Mouse (Mus musculus) forebrain, postnatal 0 days (tissue): Measurements from ENCODE around the gene Rnf24. TPM values are rescaled to one million over a fixed set of nuclear protein-coding genes. Genes with fewer than 3 reads are reported as not detected.

Experiments
- ATAC-seq: fragments of 200-750 bp; cut with Nextera tagmentation; 2 replicates; pipeline ENCODE4 v1.8.0; 2017; ENCODE audit warnings: mild to moderate bottlenecking, moderate library complexity
- DNase-seq: peaks from one replicate; pipeline ENCODE4 v3.0.0-alpha.2; 2015
- H3K27ac ChIP-seq: fragments of 300-500 bp; sonication (generic); 2 replicates; pipeline ENCODE4 v1.5.1; 2014; ENCODE audit warnings: low read depth, mild to moderate bottlenecking, antibody characterized with exemption, low read length, moderate library complexity, mixed read lengths
- H3K27me3 ChIP-seq: fragments of 300-500 bp; sonication (generic); 2 replicates; pipeline ENCODE4 v1.6.1; 2014; ENCODE audit warnings: mild to moderate bottlenecking, low read length, mixed read lengths; ENCODE audit not compliant: insufficient read depth
- H3K36me3 ChIP-seq: fragments of 300-500 bp; sonication (generic); 2 replicates; pipeline ENCODE4 v1.6.1; 2014; ENCODE audit warnings: mild to moderate bottlenecking, moderate library complexity; ENCODE audit not compliant: insufficient read depth
- H3K4me1 ChIP-seq: fragments of 300-500 bp; sonication (generic); 2 replicates; pipeline ENCODE4 v1.6.1; 2014; ENCODE audit warnings: antibody characterized with exemption; ENCODE audit not compliant: insufficient read depth
- H3K4me2 ChIP-seq: fragments of 300-500 bp; sonication (generic); 2 replicates; pipeline ENCODE4 v1.6.1; 2014; ENCODE audit warnings: low read depth, mild to moderate bottlenecking, moderate library complexity
- H3K4me3 ChIP-seq: fragments of 300-500 bp; sonication (generic); 2 replicates; pipeline ENCODE4 v1.5.1; 2014; ENCODE audit warnings: low read depth, low read length, mixed read lengths
- H3K9ac ChIP-seq: fragments of 300-500 bp; sonication (generic); 2 replicates; pipeline ENCODE4 v1.6.1; 2014; ENCODE audit warnings: mild to moderate bottlenecking
- H3K9me3 ChIP-seq: fragments of 300-500 bp; sonication (generic); 2 replicates; pipeline ENCODE4 v1.6.1; 2016; ENCODE audit warnings: low read length
- CTCF ChIP-seq: sonication (generic); IDR thresholded peaks from 2 replicates; pipeline ENCODE4 v1.5.1; 2016; ENCODE audit warnings: antibody characterized with exemption, control low read depth, low read depth
- whole genome bisulfite sequencing: fragments of 180-500 bp; shearing (Covaris S2); extraction: QIAGEN DNeasy Blood & Tissue Kit; methylation state at CpG from one replicate; pipeline ENCODE4 v1.1.7; 2014; 5-methylcytosine and 5-hydroxymethylcytosine counted together
- polyA plus RNA-seq: library from polyadenylated mRNA; unstranded; fragments of >200 nt; fragmentation: Nextera tagmentation; extraction: Ambion mirVana; gene quantifications from 2 replicates; pipeline ENCODE4 v1.2.1, GENCODE M21; 2015
- total RNA-seq: library from RNA; depleted of rRNA; stranded (reverse); fragments of >200 nt; gene quantifications from 2 replicates; pipeline ENCODE4 v1.2.3, GENCODE M21; 2014; rRNA removed

The Rnf24 gene
- total RNA-seq (19.5 and 24.4 TPM in 2 replicates), polyA plus RNA-seq (8.7 and 11.8 TPM in 2 replicates)

- Histone ChIP-seq H3K9ac (peak within 1 kb of the TSS; percentile 95), H3K4me1 (peaks cover 6% of the 10 kb centered on the region), H3K9me3 (no peaks in the 10 kb centered on the region), H3K27me3 (no peaks in the 10 kb centered on the region), H3K4me3 (peak within 1 kb of the TSS; percentile 100), H3K27ac (peak within 1 kb of the TSS; percentile 93), H3K36me3 (no peaks in the 10 kb centered on the region), H3K4me2 (peak within 1 kb of the TSS; percentile 58)
- no peak for TF ChIP-seq CTCF
- whole genome bisulfite sequencing: under 1% methylated on average over 47 of the region's 54 CpGs
- ATAC-seq (peak; percentile 96), DNase-seq (peak; percentile 98)
These were observed at the start of gene Rnf24 for GRCm38 (mm10) chr2:131352747-131353563. Gene Rnf24, minus strand, starts transcription at chr2:131352892.

GRCm38 (mm10) chr2:131401794-131402495 is 49.3 kb upstream of the Rnf24 start:
- H3K9ac ChIP-seq: no peak overlapping the region
- DNase-seq: no peak
- H3K36me3 ChIP-seq: no peaks in the 10 kb centered on the region
- 76% methylated on average over 8 of the region's 8 CpGs for WGBS
- no peaks in the 10 kb centered on the region for H3K27me3 ChIP-seq
- 0 out of 2 replicates have a peak, but pooled peaks cover 3% of the 10 kb centered on the region for H3K4me1 ChIP-seq
- no peak overlapping the region for H3K4me3 ChIP-seq
- ATAC-seq: no peak
- no peak for TF ChIP-seq CTCF
- no peaks in the 10 kb centered on the region for H3K9me3 ChIP-seq
- H3K4me2 ChIP-seq: no peak overlapping the region
- H3K27ac ChIP-seq: no peak overlapping the region

GRCm38 (mm10) chr2:131400846-131401245 is 48.2 kb upstream of the Rnf24 start:
- no peak for DNase-seq
- TF ChIP-seq CTCF: no peak
- Histone ChIP-seq H3K9me3 (no peaks in the 10 kb centered on the region), H3K27me3 (no peaks in the 10 kb centered on the region), H3K4me2 (no peak overlapping the region), H3K9ac (no peak overlapping the region), H3K4me1 (0 out of 2 replicates have a peak, but pooled peaks cover 3% of the 10 kb centered on the region), H3K27ac (no peak overlapping the region), H3K4me3 (no peak overlapping the region), H3K36me3 (no peaks in the 10 kb centered on the region)
- 84% methylated on average over 2 of the region's 2 CpGs for WGBS
- ATAC-seq: no peak

- H3K4me2 ChIP-seq: no peak overlapping the region
- DNase-seq (no peak), ATAC-seq (no peak)
- H3K9me3 ChIP-seq: no peaks in the 10 kb centered on the region
- H3K27ac ChIP-seq: no peak overlapping the region
- H3K4me3 ChIP-seq: no peak overlapping the region
- no peak for TF ChIP-seq CTCF
- H3K27me3 ChIP-seq: no peaks in the 10 kb centered on the region
- no peak overlapping the region for H3K9ac ChIP-seq
- H3K36me3 ChIP-seq: no peaks in the 10 kb centered on the region
- H3K4me1 ChIP-seq: no peaks in the 10 kb centered on the region
- WGBS: 90% methylated on average over 5 of the region's 5 CpGs
These were observed 44.7 kb upstream of the Rnf24 start for GRCm38 (mm10) chr2:131397323-131397848.

GRCm38 (mm10) chr2:131386350-131386962 is 33.8 kb upstream of the Rnf24 start:
- DNase-seq (no peak), ATAC-seq (no peak)
- Histone ChIP-seq H3K4me1 (no peaks in the 10 kb centered on the region), H3K36me3 (no peaks in the 10 kb centered on the region), H3K4me3 (no peak overlapping the region), H3K27ac (no peak overlapping the region), H3K27me3 (no peaks in the 10 kb centered on the region), H3K4me2 (no peak overlapping the region), H3K9me3 (no peaks in the 10 kb centered on the region), H3K9ac (no peak overlapping the region)
- TF ChIP-seq CTCF: no peak
- WGBS: 86% methylated on average over 10 of the region's 10 CpGs

- WGBS: 80% methylated on average over 4 of the region's 4 CpGs
- Histone ChIP-seq H3K36me3 (no peaks in the 10 kb centered on the region), H3K9ac (no peak overlapping the region), H3K27me3 (no peaks in the 10 kb centered on the region), H3K27ac (no peak overlapping the region), H3K4me2 (no peak overlapping the region), H3K4me3 (no peak overlapping the region), H3K9me3 (no peaks in the 10 kb centered on the region), H3K4me1 (no peaks in the 10 kb centered on the region)
- DNase-seq (no peak), ATAC-seq (no peak)
- no peak for TF ChIP-seq CTCF
These were observed 32.5 kb upstream of the Rnf24 start for GRCm38 (mm10) chr2:131385176-131385575.
